Mouse (Mus musculus): Measurements from ENCODE around the gene Chrne. TPM values are rescaled to one million over a fixed set of nuclear protein-coding genes. Genes with fewer than 3 reads are reported as not detected.

Chrne gene
- polyA plus RNA-seq, 1 experiment from 2014 or later, result 0.33 TPM

- no peak overlapping the region for H3K4me3 ChIP-seq (ENCODE audit: low read length)
- no peak overlapping the region for H3K4me2 ChIP-seq (ENCODE audit: low read depth, low read length)
- 32% methylated on average over 7 of the region's 7 CpGs for WGBS
- 0 out of 2 replicates have a peak overlapping the region, but pooled peaks have one; percentile 36 for H3K27ac ChIP-seq (ENCODE audit: low read length)
- H3K9me3 ChIP-seq (ENCODE audit: control insufficient read depth, low read length), result no peaks in the 10 kb centered on the region
- peak; percentile 80 for ATAC-seq (ENCODE audit: low read depth)
- H3K9ac ChIP-seq (ENCODE audit: low read length), result no peak overlapping the region
- H3K36me3 ChIP-seq (ENCODE audit: control insufficient read depth, insufficient read depth, low read length), result no peaks in the 10 kb centered on the region
- H3K4me1 ChIP-seq (replicated peaks; ENCODE audit: control insufficient read depth, insufficient read depth, low read length), result peaks cover 28% of the 10 kb centered on the region
- H3K27me3 ChIP-seq (ENCODE audit: control insufficient read depth, insufficient read depth, low read depth, low read length), result no peaks in the 10 kb centered on the region
Observed at GRCm38 (mm10) chr11:70585457-70585856, 33.6 kb downstream of the Chrne start.

GRCm38 (mm10) chr11:70583775-70584174, 35.2 kb downstream of the Chrne start:
- Histone ChIP-seq H3K27me3 (ENCODE audit: control insufficient read depth, insufficient read depth, low read depth, low read length) (no peaks in the 10 kb centered on the region), H3K4me3 (ENCODE audit: low read length) (no peak overlapping the region), H3K27ac (ENCODE audit: low read length) (peak overlapping the region; percentile 58), H3K4me2 (ENCODE audit: low read depth, low read length) (no peak overlapping the region), H3K4me1 (replicated peaks; ENCODE audit: control insufficient read depth, insufficient read depth, low read length) (peaks cover 44% of the 10 kb centered on the region), H3K9ac (ENCODE audit: low read length) (no peak overlapping the region), H3K36me3 (ENCODE audit: control insufficient read depth, insufficient read depth, low read length) (no peaks in the 10 kb centered on the region), H3K9me3 (ENCODE audit: control insufficient read depth, low read length) (no peaks in the 10 kb centered on the region)
- no peak for ATAC-seq (ENCODE audit: low read depth)
- WGBS, result 75% methylated on average over 7 of the region's 7 CpGs

- Histone ChIP-seq H3K36me3 (ENCODE audit: control insufficient read depth, insufficient read depth, low read length) (no peaks in the 10 kb centered on the region), H3K4me2 (ENCODE audit: low read depth, low read length) (no peak overlapping the region), H3K27me3 (ENCODE audit: control insufficient read depth, insufficient read depth, low read depth, low read length) (no peaks in the 10 kb centered on the region), H3K9me3 (ENCODE audit: control insufficient read depth, low read length) (no peaks in the 10 kb centered on the region), H3K27ac (ENCODE audit: low read length) (peak overlapping the region; percentile 58), H3K4me1 (replicated peaks; ENCODE audit: control insufficient read depth, insufficient read depth, low read length) (peaks cover 49% of the 10 kb centered on the region), H3K9ac (ENCODE audit: low read length) (no peak overlapping the region), H3K4me3 (ENCODE audit: low read length) (no peak overlapping the region)
- 34% methylated on average over 6 of the region's 6 CpGs for WGBS
- ATAC-seq (ENCODE audit: low read depth), result 0 out of 2 replicates have a peak, but pooled peaks have one; percentile 23
Observed at GRCm38 (mm10) chr11:70583022-70583714, 35.8 kb downstream of the Chrne start.

GRCm38 (mm10) chr11:70582196-70582595, 36.8 kb downstream of the Chrne start:
- Histone ChIP-seq H3K9me3 (ENCODE audit: control insufficient read depth, low read length) (no peaks in the 10 kb centered on the region), H3K27ac (ENCODE audit: low read length) (0 out of 2 replicates have a peak overlapping the region, but pooled peaks have one; percentile 58), H3K4me2 (ENCODE audit: low read depth, low read length) (no peak overlapping the region), H3K4me3 (ENCODE audit: low read length) (no peak overlapping the region), H3K36me3 (ENCODE audit: control insufficient read depth, insufficient read depth, low read length) (no peaks in the 10 kb centered on the region), H3K4me1 (replicated peaks; ENCODE audit: control insufficient read depth, insufficient read depth, low read length) (peaks cover 56% of the 10 kb centered on the region), H3K9ac (ENCODE audit: low read length) (no peak overlapping the region), H3K27me3 (ENCODE audit: control insufficient read depth, insufficient read depth, low read depth, low read length) (no peaks in the 10 kb centered on the region)
- WGBS, result 36% methylated on average over 3 of the region's 3 CpGs
- ATAC-seq (ENCODE audit: low read depth), result no peak

- WGBS, result 67% methylated on average over 3 of the region's 3 CpGs
- ATAC-seq (ENCODE audit: low read depth), result no peak
- Histone ChIP-seq H3K36me3 (ENCODE audit: control insufficient read depth, insufficient read depth, low read length) (no peaks in the 10 kb centered on the region), H3K9ac (ENCODE audit: low read length) (no peak overlapping the region), H3K4me3 (ENCODE audit: low read length) (no peak overlapping the region), H3K4me2 (ENCODE audit: low read depth, low read length) (no peak overlapping the region), H3K27ac (ENCODE audit: low read length) (no peak overlapping the region), H3K4me1 (replicated peaks; ENCODE audit: control insufficient read depth, insufficient read depth, low read length) (peaks cover 60% of the 10 kb centered on the region), H3K9me3 (ENCODE audit: control insufficient read depth, low read length) (no peaks in the 10 kb centered on the region), H3K27me3 (ENCODE audit: control insufficient read depth, insufficient read depth, low read depth, low read length) (no peaks in the 10 kb centered on the region)
Observed at GRCm38 (mm10) chr11:70580921-70581320, 38.1 kb downstream of the Chrne start.

- Histone ChIP-seq H3K4me2 (ENCODE audit: low read depth, low read length) (no peak overlapping the region), H3K4me3 (ENCODE audit: low read length) (no peak overlapping the region), H3K9me3 (ENCODE audit: control insufficient read depth, low read length) (no peaks in the 10 kb centered on the region), H3K27me3 (ENCODE audit: control insufficient read depth, insufficient read depth, low read depth, low read length) (no peaks in the 10 kb centered on the region), H3K4me1 (replicated peaks; ENCODE audit: control insufficient read depth, insufficient read depth, low read length) (peaks cover 58% of the 10 kb centered on the region), H3K27ac (ENCODE audit: low read length) (0 out of 2 replicates have a peak overlapping the region, but pooled peaks have one; percentile 44), H3K9ac (ENCODE audit: low read length) (no peak overlapping the region), H3K36me3 (ENCODE audit: control insufficient read depth, insufficient read depth, low read length) (no peaks in the 10 kb centered on the region)
- no peak for ATAC-seq (ENCODE audit: low read depth)
- 52% methylated on average over 5 of the region's 5 CpGs for WGBS
Observed at GRCm38 (mm10) chr11:70580358-70580720, 38.7 kb downstream of the Chrne start.

- WGBS, result 75% methylated on average over 9 of the region's 9 CpGs
- H3K4me1 ChIP-seq (replicated peaks; ENCODE audit: control insufficient read depth, insufficient read depth, low read length), result peaks cover 53% of the 10 kb centered on the region
- no peak for ATAC-seq (ENCODE audit: low read depth)
- H3K9ac ChIP-seq (ENCODE audit: low read length), result no peak overlapping the region
- H3K4me3 ChIP-seq (ENCODE audit: low read length), result no peak overlapping the region
- H3K27ac ChIP-seq (ENCODE audit: low read length), result 0 out of 2 replicates have a peak overlapping the region, but pooled peaks have one; percentile 44
- no peaks in the 10 kb centered on the region for H3K9me3 ChIP-seq (ENCODE audit: control insufficient read depth, low read length)
- no peaks in the 10 kb centered on the region for H3K36me3 ChIP-seq (ENCODE audit: control insufficient read depth, insufficient read depth, low read length)
- no peak overlapping the region for H3K4me2 ChIP-seq (ENCODE audit: low read depth, low read length)
- H3K27me3 ChIP-seq (ENCODE audit: control insufficient read depth, insufficient read depth, low read depth, low read length), result no peaks in the 10 kb centered on the region
Observed at GRCm38 (mm10) chr11:70579710-70580357, 39.2 kb downstream of the Chrne start.

GRCm38 (mm10) chr11:70578962-70579361, 40.1 kb downstream of the Chrne start:
- Histone ChIP-seq H3K36me3 (ENCODE audit: control insufficient read depth, insufficient read depth, low read length) (no peaks in the 10 kb centered on the region), H3K27ac (ENCODE audit: low read length) (no peak overlapping the region), H3K9ac (ENCODE audit: low read length) (no peak overlapping the region), H3K4me1 (replicated peaks; ENCODE audit: control insufficient read depth, insufficient read depth, low read length) (peaks cover 50% of the 10 kb centered on the region), H3K4me3 (ENCODE audit: low read length) (no peak overlapping the region), H3K4me2 (ENCODE audit: low read depth, low read length) (no peak overlapping the region), H3K9me3 (ENCODE audit: control insufficient read depth, low read length) (no peaks in the 10 kb centered on the region), H3K27me3 (ENCODE audit: control insufficient read depth, insufficient read depth, low read depth, low read length) (no peaks in the 10 kb centered on the region)
- ATAC-seq (ENCODE audit: low read depth), result no peak
- WGBS, result 88% methylated on average over 6 of the region's 6 CpGs

GRCm38 (mm10) chr11:70577201-70577600, 41.8 kb downstream of the Chrne start:
- Histone ChIP-seq H3K27ac (ENCODE audit: low read length) (no peak overlapping the region), H3K9me3 (ENCODE audit: control insufficient read depth, low read length) (no peaks in the 10 kb centered on the region), H3K9ac (ENCODE audit: low read length) (no peak overlapping the region), H3K36me3 (ENCODE audit: control insufficient read depth, insufficient read depth, low read length) (no peaks in the 10 kb centered on the region), H3K4me3 (ENCODE audit: low read length) (no peak overlapping the region), H3K27me3 (ENCODE audit: control insufficient read depth, insufficient read depth, low read depth, low read length) (no peaks in the 10 kb centered on the region), H3K4me1 (replicated peaks; ENCODE audit: control insufficient read depth, insufficient read depth, low read length) (peaks cover 37% of the 10 kb centered on the region), H3K4me2 (ENCODE audit: low read depth, low read length) (no peak overlapping the region)
- 61% methylated on average over 3 of the region's 3 CpGs for WGBS
- ATAC-seq (ENCODE audit: low read depth), result no peak; the same call in 1 of the 2 replicates

All from lung, embryonic 16.5 days (tissue).